Mouse (Mus musculus) heart, adult 2 months (tissue): ENCODE measurements around the gene Actr3b.

Source experiments
- CTCF ChIP-seq: fragments of 200-600 bp; IDR thresholded peaks from 2 replicates; pipeline ENCODE4 v1.8.1; 2022; ENCODE audit warnings: antibody characterized with exemption, mild to moderate bottlenecking, moderate library complexity
- EP300 ChIP-seq: fragments of 200-500 bp; IDR thresholded peaks from 2 replicates; pipeline ENCODE4 v1.6.1; 2011; ENCODE audit warnings: low read depth, low read length, control low read depth; ENCODE audit not compliant: insufficient read depth

DNA sequence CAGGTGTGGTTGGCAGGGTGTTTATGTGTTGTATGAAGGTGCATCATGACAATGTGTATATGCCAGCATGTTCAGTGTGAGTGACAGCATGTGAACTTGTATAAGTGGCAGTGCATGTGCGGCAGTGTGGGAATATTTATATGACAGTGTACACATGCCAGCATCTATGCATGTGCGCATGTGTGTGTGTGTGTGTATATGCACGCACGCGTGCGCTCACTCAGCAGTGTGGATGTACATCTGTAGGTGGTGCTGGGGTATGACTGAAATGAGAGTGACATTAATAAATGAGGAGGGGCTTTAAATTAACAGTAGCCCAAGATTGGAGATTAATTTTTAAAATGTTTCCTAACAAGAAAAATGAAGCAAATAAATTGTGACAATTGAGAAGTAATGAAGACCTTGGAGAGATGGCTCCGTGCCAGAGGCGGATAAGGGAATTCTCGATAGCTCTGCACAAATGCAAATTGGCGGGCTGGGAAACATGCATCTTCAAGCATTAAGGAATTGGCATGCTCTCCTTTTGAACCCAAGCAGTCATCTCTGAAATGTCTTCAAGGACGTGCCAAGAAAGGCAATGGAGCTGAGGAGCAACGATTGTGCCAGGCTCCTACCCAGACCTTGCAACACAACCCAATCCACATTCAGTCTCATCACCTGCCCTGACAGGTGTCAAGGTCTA lies 111.7 kb downstream of the Actr3b start:
- no peak for TF ChIP-seq CTCF
- no peak for TF ChIP-seq EP300
